Mouse (Mus musculus): ENCODE measurements around the gene Fam104a.

DNA sequence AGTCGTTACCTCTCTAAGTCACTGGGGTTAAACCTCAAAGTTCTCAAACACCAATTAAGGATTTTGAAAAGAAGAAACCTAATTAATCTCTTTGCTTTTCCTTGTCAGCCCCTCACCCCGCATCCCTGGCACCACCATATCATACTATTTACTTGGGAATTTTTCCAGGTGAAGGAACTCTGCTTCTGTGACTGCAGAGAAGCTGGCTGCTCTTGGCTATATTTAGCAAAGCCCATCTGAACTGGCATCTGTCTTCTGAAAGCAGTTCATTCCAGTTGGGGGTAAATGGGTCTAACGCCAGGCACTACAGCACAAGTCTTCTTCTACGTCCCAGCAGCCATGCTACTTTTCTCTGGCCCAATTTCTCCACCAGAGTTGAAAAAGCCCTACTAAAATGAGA is 10.3 kb downstream of the Fam104a start:
- TF ChIP-seq CTCF (IDR thresholded peaks at IDR 0.05; ENCODE audit: low read depth) (no peak), EP300 (IDR thresholded peaks at IDR 0.05; ENCODE audit: low read depth) (no peak)
